Mouse (Mus musculus): Measurements from ENCODE around the gene Sertad2. TPM values are rescaled to one million over a fixed set of nuclear protein-coding genes. Genes with fewer than 3 reads are reported as not detected.
A peak's percentile ranks its signal among the peaks of the same experiment; 100 is the strongest.

The Sertad2 gene
- polyA plus RNA-seq, 1 experiment from 2014 or later, result 36.0 TPM

DNA sequence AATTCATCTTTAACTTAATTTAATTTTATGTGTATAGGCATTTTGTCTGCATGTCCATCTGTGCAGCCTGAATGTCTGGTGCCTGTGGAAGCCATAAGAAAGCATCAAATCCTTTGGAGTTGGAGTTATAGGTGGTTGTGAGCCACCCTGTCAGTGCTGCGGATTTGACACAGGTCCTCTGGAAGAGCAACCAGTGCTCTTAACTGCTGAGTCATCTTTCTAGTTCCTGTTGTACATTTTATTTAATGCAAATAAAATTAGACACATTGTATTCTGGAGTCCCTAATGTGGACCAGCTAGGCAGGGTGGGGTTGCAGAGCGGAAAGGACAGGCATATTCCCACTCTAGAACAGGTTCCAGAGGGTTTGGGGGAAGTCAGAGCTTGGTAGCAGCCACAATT lies 9.0 kb downstream of the Sertad2 start:
- WGBS, result 93% methylated on average over 2 of the region's 2 CpGs
- Histone ChIP-seq H3K4me3 (no peak overlapping the region), H3K4me2 (replicated peaks) (no peak overlapping the region), H3K9me3 (replicated peaks) (no peaks in the 10 kb centered on the region), H3K27me3 (no peaks in the 10 kb centered on the region), H3K27ac (no peak overlapping the region), H3K36me3 (no peaks in the 10 kb centered on the region), H3K9ac (no peak overlapping the region), H3K4me1 (0 out of 2 replicates have a peak, but pooled peaks cover 6% of the 10 kb centered on the region)
- ATAC-seq (ENCODE audit: low FRiP score), result no peak

DNA sequence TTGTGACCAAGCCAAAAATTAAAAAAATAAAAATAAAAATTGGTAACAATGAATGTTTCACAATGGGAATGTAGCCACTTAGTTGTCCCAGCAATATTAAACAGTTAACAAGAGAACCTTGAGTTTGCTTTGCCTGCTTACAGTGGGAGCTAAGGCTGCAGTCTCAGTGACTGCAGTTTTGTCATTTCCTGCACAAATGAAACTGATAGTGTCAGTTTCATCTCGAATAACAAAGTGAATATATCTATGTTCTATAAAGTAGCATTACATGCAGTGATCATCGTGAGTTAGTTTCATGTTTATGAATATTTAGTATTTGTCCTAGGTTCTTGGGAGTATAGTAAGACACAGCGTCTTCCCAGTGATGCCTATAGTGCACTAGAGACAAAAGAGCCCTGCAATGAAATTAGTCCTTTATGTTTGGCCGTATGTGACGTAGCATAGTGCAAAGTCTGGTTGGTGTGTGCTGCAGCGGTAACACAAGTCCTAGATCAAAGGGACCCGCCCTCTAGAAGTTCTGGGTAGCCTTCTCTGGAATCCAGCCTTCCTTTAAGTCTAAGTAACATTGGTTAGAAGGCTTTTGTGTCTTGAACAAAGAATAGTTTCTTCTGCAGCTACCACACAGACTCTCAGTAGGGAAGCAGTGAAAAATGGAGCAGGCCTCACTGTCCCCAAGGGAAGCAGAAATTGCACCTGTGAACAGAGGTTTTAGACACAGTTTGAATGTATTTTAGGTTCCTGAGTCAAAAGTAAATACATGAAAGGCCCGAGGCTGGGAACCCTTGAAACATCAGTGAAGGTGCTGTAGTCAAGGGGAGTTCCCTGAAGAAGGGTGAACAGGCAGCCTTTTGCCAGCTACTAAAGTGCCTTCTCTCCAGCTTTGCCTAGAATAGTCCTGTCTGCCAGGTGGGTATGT lies 10.0 kb downstream of the Sertad2 start:
- no peak overlapping the region for H3K4me3 ChIP-seq
- H3K36me3 ChIP-seq, result no peaks in the 10 kb centered on the region
- H3K27me3 ChIP-seq, result no peaks in the 10 kb centered on the region
- no peak for ATAC-seq (ENCODE audit: low FRiP score)
- H3K9ac ChIP-seq, result no peak overlapping the region
- 0 out of 2 replicates have a peak, but pooled peaks cover 6% of the 10 kb centered on the region for H3K4me1 ChIP-seq
- 71% methylated on average over 8 of the region's 8 CpGs for WGBS
- no peaks in the 10 kb centered on the region for H3K9me3 ChIP-seq (replicated peaks)
- H3K27ac ChIP-seq, result no peak overlapping the region
- no peak overlapping the region for H3K4me2 ChIP-seq (replicated peaks)

DNA sequence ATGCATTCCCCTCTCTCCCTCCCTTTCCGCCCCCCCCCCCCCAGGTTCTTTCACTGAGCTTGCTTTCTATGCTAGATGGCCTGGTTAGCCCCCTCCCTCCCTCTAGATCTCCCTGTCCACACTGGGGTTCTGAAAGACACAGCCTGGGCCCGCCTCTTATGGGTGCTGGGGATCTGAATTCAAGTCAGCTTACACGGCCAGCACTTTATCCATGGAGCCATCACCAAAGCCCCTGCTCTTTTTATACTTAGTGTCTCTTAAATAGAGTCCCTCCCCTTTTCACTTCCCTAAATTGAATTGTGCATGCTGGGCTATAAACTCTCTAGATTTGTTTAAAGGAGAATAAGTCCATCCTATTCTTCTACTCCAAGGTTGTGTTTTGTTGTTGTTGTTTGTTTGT lies 12.6 kb downstream of the Sertad2 start:
- no peak for ATAC-seq (ENCODE audit: low FRiP score)
- Histone ChIP-seq H3K27me3 (no peaks in the 10 kb centered on the region), H3K9me3 (replicated peaks) (no peaks in the 10 kb centered on the region), H3K27ac (no peak overlapping the region), H3K9ac (no peak overlapping the region), H3K4me1 (0 out of 2 replicates have a peak, but pooled peaks cover 6% of the 10 kb centered on the region), H3K4me2 (replicated peaks) (no peak overlapping the region), H3K36me3 (no peaks in the 10 kb centered on the region), H3K4me3 (no peak overlapping the region)
- 87% methylated on average over 2 of the region's 3 CpGs for WGBS

DNA sequence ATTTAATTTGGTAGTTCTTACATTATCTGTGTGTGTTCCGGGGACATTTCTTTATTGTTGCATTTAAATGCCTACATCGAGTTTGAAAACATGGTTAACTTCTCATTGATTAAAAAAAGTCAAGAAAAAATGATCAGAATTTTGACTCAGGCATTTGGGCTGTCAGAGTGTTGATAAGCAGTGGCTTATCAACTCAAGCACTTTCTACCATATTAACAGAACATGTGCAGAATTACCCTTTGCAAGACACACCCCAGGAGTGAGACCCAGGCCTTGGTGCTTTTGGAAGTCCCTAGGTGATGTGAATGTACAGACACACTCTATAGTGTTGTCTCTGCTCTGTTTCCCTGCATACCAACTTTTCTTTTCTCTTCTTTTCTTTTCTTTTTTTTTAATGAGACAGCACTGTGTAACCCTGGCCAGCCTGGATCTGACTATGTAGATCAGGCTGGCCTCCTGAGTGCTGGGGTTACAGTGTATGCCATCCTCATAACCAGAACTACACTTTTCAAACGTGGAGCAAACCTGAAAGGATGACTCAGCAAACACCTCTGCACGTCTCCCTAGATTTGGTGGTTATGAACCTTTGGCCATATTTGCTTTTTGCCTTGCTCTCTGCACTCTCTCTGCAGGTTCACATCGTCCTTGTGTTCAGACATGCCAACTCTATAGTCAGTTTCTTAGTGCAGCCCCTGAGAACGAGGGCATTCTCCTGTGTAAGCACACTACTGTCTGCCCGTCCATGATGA lies 13.3 kb downstream of the Sertad2 start:
- WGBS, result 84% methylated on average over 7 of the region's 7 CpGs
- Histone ChIP-seq H3K9ac (no peak overlapping the region), H3K36me3 (no peaks in the 10 kb centered on the region), H3K4me1 (0 out of 2 replicates have a peak, but pooled peaks cover 6% of the 10 kb centered on the region), H3K27ac (no peak overlapping the region), H3K4me3 (no peak overlapping the region), H3K27me3 (no peaks in the 10 kb centered on the region), H3K4me2 (replicated peaks) (no peak overlapping the region), H3K9me3 (replicated peaks) (no peaks in the 10 kb centered on the region)
- ATAC-seq (ENCODE audit: low FRiP score), result no peak

DNA sequence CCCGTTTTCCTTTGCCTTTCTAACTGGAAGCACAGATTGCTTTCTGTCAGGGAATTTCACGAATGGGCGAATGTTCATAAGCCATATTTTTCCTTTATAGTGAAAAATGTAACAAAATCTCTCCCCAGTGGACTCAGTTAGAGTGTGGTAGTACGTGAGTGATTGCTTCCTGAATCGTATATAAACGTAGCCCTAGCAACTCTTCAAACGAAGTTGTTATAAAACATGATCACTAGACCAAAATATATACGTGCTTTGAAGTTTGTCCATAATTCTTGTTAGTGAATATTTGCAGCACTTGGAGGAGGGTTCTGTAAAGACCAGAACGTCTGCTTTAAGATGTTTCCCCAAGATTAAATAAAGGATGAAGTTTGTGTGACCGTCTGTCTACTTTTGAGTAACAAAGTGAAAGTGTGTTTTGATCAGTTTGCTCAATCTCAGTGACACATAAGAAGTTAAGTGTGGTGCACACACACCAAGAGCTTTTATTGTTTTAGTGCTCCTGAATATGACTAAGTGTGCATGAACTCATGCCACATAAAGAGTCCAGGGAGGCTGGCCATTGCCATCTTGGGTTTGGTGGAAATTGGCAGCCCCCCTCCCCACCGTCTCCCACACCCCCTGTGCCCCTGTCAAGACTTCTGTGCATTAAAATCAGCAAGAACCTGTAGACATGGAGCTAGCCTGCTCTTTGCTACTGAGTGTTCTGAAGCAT lies 16.3 kb downstream of the Sertad2 start:
- Histone ChIP-seq H3K4me1 (peaks cover 4% of the 10 kb centered on the region), H3K36me3 (0 out of 2 replicates have a peak, but pooled peaks cover 7% of the 10 kb centered on the region), H3K4me2 (replicated peaks) (no peak overlapping the region), H3K9me3 (replicated peaks) (peaks cover 6% of the 10 kb centered on the region; the same call in 1 of the 2 replicates), H3K4me3 (no peak overlapping the region), H3K9ac (no peak overlapping the region), H3K27me3 (no peaks in the 10 kb centered on the region), H3K27ac (no peak overlapping the region)
- no peak for ATAC-seq (ENCODE audit: low FRiP score)
- WGBS, result 84% methylated on average over 11 of the region's 11 CpGs

DNA sequence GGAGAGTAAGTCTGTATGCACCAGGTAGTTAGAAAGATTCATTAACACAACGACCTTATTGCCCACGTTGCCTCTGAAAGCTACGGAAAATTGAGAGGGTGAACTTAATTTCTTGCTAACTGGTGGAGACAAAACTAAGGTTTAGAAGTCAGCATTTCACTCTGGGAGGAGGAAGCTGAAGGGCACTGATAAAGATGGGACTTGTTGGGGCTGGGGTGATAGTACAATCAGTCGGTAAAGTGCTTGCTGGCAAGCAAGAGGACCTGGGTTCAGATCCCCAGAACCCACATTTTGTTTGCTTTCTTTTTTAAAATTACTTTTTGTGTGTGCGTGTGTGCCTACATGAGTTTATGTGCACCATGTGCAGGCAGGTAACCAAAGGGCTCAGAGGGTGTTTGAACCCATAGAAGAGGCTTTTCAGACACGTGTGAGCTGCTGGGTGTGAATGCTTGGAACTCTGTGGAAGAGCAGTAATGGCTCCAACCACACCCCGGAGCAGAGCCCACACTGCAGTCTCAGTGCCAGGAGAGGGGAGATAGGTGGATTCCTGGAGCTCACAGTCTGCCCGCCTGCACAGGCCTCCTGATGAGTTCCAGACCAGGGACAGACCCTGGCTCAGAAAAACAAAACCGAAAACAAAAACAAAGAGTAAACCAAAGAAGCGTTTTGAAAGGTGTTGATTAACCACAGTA lies 17.0 kb downstream of the Sertad2 start:
- Histone ChIP-seq H3K36me3 (0 out of 2 replicates have a peak, but pooled peaks cover 7% of the 10 kb centered on the region), H3K9ac (no peak overlapping the region), H3K4me3 (no peak overlapping the region), H3K9me3 (replicated peaks) (peaks cover 6% of the 10 kb centered on the region; the same call in 1 of the 2 replicates), H3K27me3 (no peaks in the 10 kb centered on the region), H3K4me1 (peaks cover 4% of the 10 kb centered on the region), H3K4me2 (replicated peaks) (no peak overlapping the region), H3K27ac (no peak overlapping the region)
- WGBS, result 71% methylated on average over 10 of the region's 10 CpGs
- ATAC-seq (ENCODE audit: low FRiP score), result no peak

DNA sequence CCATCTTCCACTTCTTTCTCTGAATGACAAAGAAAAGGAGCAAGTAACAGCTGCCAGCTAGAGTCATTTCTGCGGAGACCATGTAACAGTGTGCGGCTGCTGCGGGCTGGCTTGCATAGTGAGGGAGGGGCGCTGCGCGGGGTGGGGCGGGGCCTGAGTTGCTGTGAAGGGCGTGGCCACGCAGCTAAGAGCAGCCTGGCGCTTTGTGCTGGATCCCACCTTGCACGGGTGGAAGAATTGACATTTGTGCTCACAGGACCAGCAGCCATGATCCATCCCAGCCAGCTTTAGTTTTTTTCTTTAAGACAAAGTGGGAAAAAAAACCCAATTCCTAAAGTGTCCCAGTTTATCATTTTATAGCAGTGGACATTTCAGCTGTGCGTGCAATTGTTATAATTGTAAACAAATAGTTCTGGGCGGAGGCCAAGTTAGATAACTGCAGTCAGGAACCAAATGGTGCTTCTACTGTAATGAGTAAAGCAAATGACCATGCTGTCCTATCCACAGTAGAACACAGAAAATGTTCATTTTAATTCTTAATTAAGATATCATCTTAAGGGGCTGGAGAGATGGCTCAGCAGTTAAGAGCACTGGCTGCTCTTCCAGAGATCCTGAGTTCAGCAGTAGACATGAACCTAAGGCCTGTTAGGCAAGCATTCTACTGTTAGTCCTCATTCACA lies 18.4 kb downstream of the Sertad2 start:
- WGBS, result 12% methylated on average over 13 of the region's 13 CpGs
- peak overlapping the region; percentile 47 for H3K4me2 ChIP-seq (replicated peaks)
- ATAC-seq (ENCODE audit: low FRiP score), result peak; percentile 98
- 0 out of 2 replicates have a peak, but pooled peaks cover 7% of the 10 kb centered on the region for H3K36me3 ChIP-seq
- peak overlapping the region; percentile 75 for H3K27ac ChIP-seq
- peak overlapping the region; percentile 41 for H3K9ac ChIP-seq
- H3K9me3 ChIP-seq (replicated peaks), result peaks cover 6% of the 10 kb centered on the region; the same call in 1 of the 2 replicates
- H3K4me3 ChIP-seq, result peak overlapping the region; percentile 15
- H3K27me3 ChIP-seq, result no peaks in the 10 kb centered on the region
- H3K4me1 ChIP-seq, result peaks cover 4% of the 10 kb centered on the region

DNA sequence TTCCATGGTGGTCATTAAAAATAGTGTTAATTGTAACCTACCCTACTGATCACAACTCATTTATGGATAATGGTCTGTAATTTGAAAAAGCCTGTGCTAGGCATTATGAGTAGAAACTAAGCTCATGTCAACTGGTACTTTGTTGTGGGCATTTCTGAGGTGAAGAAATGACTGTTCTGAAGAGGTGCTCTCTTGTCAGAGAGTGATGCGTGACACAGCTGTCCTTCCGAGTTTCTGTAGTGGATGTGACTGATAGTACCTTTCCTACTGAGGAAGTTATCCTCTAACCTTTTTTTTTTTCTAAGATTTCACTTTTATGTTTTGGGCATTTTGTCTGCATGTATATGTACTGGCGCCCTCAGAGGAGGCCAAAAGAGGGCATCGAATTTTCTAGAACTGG lies 22.0 kb downstream of the Sertad2 start:
- H3K27me3 ChIP-seq, result no peaks in the 10 kb centered on the region
- WGBS, result 94% methylated on average over 4 of the region's 4 CpGs
- H3K9ac ChIP-seq, result no peak overlapping the region
- H3K36me3 ChIP-seq, result 0 out of 2 replicates have a peak, but pooled peaks cover 7% of the 10 kb centered on the region
- H3K4me3 ChIP-seq, result no peak overlapping the region
- no peak for ATAC-seq (ENCODE audit: low FRiP score)
- H3K9me3 ChIP-seq (replicated peaks), result peaks cover 6% of the 10 kb centered on the region; the same call in 1 of the 2 replicates
- H3K27ac ChIP-seq, result no peak overlapping the region
- H3K4me2 ChIP-seq (replicated peaks), result no peak overlapping the region
- H3K4me1 ChIP-seq, result peaks cover 4% of the 10 kb centered on the region

DNA sequence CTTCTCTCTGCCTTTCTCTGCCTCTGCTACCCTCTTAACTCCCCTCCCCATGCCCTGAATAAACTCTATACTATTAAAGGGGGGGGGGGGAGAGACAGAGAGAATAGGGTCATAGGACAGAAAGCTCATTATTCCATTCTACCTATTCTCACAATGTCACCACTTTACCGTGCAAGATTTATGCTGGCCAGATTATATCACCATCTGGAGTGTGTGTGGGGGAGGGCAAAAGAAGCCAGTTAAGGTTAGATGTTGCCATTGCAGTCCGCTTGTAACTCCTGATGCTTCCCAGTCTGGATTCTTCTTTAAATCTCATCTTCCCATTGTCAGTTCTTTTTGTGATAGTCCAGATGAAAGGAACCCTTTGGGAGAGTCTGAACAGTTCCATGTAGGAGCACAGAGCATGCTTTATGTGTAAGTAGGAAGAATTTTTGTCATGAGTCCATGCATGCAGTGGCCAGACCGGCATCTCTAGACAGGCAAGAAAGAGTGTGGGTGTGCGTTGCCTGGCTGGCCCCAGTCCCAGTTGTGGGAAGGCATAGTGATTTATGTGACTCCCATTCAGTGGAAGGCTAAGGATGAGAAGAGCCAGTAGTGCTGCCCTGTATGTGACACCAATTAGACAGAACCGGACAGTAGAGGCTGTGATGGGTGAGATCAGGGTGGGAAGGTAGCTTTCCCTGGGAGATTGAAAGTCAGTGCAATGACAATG lies 28.8 kb downstream of the Sertad2 start:
- no peak for ATAC-seq (ENCODE audit: low FRiP score)
- H3K4me3 ChIP-seq, result no peak overlapping the region
- WGBS, result 69% methylated on average over 5 of the region's 5 CpGs
- no peaks in the 10 kb centered on the region for H3K36me3 ChIP-seq
- H3K9ac ChIP-seq, result no peak overlapping the region
- H3K27ac ChIP-seq, result no peak overlapping the region
- no peaks in the 10 kb centered on the region for H3K27me3 ChIP-seq
- peaks cover 8% of the 10 kb centered on the region for H3K4me1 ChIP-seq
- H3K9me3 ChIP-seq (replicated peaks), result no peaks in the 10 kb centered on the region
- no peak overlapping the region for H3K4me2 ChIP-seq (replicated peaks)

DNA sequence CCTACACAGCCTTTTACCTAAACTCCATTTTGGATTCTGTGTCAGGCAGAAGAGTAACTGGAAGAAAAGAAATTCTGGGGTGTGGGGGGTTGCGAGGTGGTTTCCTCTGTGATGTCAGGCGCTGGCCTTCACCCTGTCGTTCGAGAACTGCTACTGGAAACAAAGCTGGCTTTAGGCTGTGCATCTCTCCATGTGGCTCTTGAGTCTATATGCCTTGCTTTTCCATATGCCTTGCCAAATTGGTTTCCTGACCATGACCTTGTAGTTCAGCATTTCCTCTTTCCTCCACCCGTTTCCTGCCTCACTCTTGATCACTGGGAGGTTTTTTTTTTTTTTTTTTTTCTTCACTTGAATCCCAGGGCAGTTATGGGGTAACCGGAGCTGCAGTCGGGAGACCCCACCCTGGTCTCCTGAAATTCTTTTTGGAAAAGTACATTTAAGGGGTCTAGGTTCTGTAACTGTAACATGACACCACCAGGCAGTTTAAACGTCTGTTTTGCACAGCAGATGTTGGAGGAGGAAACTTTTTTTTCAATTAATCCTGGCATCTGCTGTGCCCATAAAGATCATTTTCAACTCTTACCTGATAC lies 33.1 kb downstream of the Sertad2 start:
- Histone ChIP-seq H3K36me3 (no peaks in the 10 kb centered on the region), H3K27me3 (no peaks in the 10 kb centered on the region), H3K4me3 (no peak overlapping the region), H3K4me2 (replicated peaks) (no peak overlapping the region), H3K9me3 (replicated peaks) (no peaks in the 10 kb centered on the region), H3K9ac (no peak overlapping the region), H3K4me1 (peaks cover 8% of the 10 kb centered on the region), H3K27ac (no peak overlapping the region)
- ATAC-seq (ENCODE audit: low FRiP score), result no peak
- 52% methylated on average over 8 of the region's 8 CpGs for WGBS

Data from hindbrain, embryonic 12.5 days (tissue).